Mouse (Mus musculus): Measurements from ENCODE around the gene Tpte. TPM values are rescaled to one million over a fixed set of nuclear protein-coding genes. Genes with fewer than 3 reads are reported as not detected.

The Tpte gene
- polyA plus RNA-seq, 1 experiment from 2014 or later: not detected

- no peak overlapping the region for H3K4me3 ChIP-seq
- no peaks in the 10 kb centered on the region for H3K4me1 ChIP-seq
- no peak for ATAC-seq (ENCODE audit: borderline replicate concordance, extremely low read depth, low FRiP score, low TSS enrichment)
- no peaks in the 10 kb centered on the region for H3K9me3 ChIP-seq
- H3K27ac ChIP-seq: no peak overlapping the region
- H3K9ac ChIP-seq: no peak overlapping the region
- 90% methylated on average over 11 of the region's 11 CpGs for WGBS
- no peaks in the 10 kb centered on the region for H3K27me3 ChIP-seq
- peaks cover 24% of the 10 kb centered on the region for H3K36me3 ChIP-seq
- H3K4me2 ChIP-seq: no peak overlapping the region
Measured at GRCm38 (mm10) chr8:22380934-22381333, 97.7 kb downstream of the Tpte start.

GRCm38 (mm10) chr8:22382824-22383595 lies 99.8 kb downstream of the Tpte start:
- no peak overlapping the region for H3K9ac ChIP-seq
- 81% methylated on average over 19 of the region's 19 CpGs for WGBS
- H3K4me1 ChIP-seq: no peaks in the 10 kb centered on the region
- no peaks in the 10 kb centered on the region for H3K27me3 ChIP-seq
- H3K4me2 ChIP-seq: no peak overlapping the region
- H3K9me3 ChIP-seq: no peaks in the 10 kb centered on the region
- no peak overlapping the region for H3K27ac ChIP-seq
- no peak for ATAC-seq (ENCODE audit: borderline replicate concordance, extremely low read depth, low FRiP score, low TSS enrichment)
- H3K36me3 ChIP-seq: peaks cover 37% of the 10 kb centered on the region
- no peak overlapping the region for H3K4me3 ChIP-seq

GRCm38 (mm10) chr8:22385158-22385557 lies 101.9 kb downstream of the Tpte start:
- no peaks in the 10 kb centered on the region for H3K27me3 ChIP-seq
- no peaks in the 10 kb centered on the region for H3K9me3 ChIP-seq
- no peak overlapping the region for H3K4me3 ChIP-seq
- no peaks in the 10 kb centered on the region for H3K4me1 ChIP-seq
- no peak overlapping the region for H3K9ac ChIP-seq
- ATAC-seq (ENCODE audit: borderline replicate concordance, extremely low read depth, low FRiP score, low TSS enrichment): no peak
- H3K36me3 ChIP-seq: peaks cover 54% of the 10 kb centered on the region
- no peak overlapping the region for H3K27ac ChIP-seq
- H3K4me2 ChIP-seq: no peak overlapping the region
- 84% methylated on average over 6 of the region's 6 CpGs for WGBS

- no peaks in the 10 kb centered on the region for H3K9me3 ChIP-seq
- no peak overlapping the region for H3K4me2 ChIP-seq
- H3K27me3 ChIP-seq: no peaks in the 10 kb centered on the region
- no peak overlapping the region for H3K9ac ChIP-seq
- no peak overlapping the region for H3K4me3 ChIP-seq
- H3K4me1 ChIP-seq: no peaks in the 10 kb centered on the region
- H3K27ac ChIP-seq: no peak overlapping the region
- ATAC-seq (ENCODE audit: borderline replicate concordance, extremely low read depth, low FRiP score, low TSS enrichment): no peak
- 76% methylated on average over 10 of the region's 10 CpGs for WGBS
- H3K36me3 ChIP-seq: peaks cover 30% of the 10 kb centered on the region
Measured at GRCm38 (mm10) chr8:22389874-22390273, 106.6 kb downstream of the Tpte start.

- no peak overlapping the region for H3K27ac ChIP-seq
- no peak for ATAC-seq (ENCODE audit: borderline replicate concordance, extremely low read depth, low FRiP score, low TSS enrichment)
Measured at GRCm38 (mm10) chr8:22390766-22391463, 107.7 kb downstream of the Tpte start.

GRCm38 (mm10) chr8:22394471-22394870 lies 111.2 kb downstream of the Tpte start:
- peaks cover 14% of the 10 kb centered on the region for H3K4me1 ChIP-seq
- WGBS: 63% methylated on average over 4 of the region's 4 CpGs

More at GRCm38 (mm10) chr8:22390766-22391463, 107.7 kb downstream of the Tpte start:
- 85% methylated on average over 8 of the region's 8 CpGs for WGBS
- Histone ChIP-seq H3K4me2 (no peak overlapping the region), H3K4me3 (no peak overlapping the region), H3K4me1 (no peaks in the 10 kb centered on the region), H3K9ac (no peak overlapping the region), H3K36me3 (peaks cover 30% of the 10 kb centered on the region), H3K9me3 (no peaks in the 10 kb centered on the region), H3K27me3 (no peaks in the 10 kb centered on the region)

GRCm38 (mm10) chr8:22395256-22395655 lies 112.0 kb downstream of the Tpte start:
- WGBS: 91% methylated on average over 8 of the region's 8 CpGs
- H3K27me3 ChIP-seq: no peaks in the 10 kb centered on the region
- H3K9ac ChIP-seq: no peak overlapping the region
- H3K36me3 ChIP-seq: no peaks in the 10 kb centered on the region
- H3K4me1 ChIP-seq: peaks cover 14% of the 10 kb centered on the region
- no peak for ATAC-seq (ENCODE audit: borderline replicate concordance, extremely low read depth, low FRiP score, low TSS enrichment)
- no peak overlapping the region for H3K4me3 ChIP-seq
- no peaks in the 10 kb centered on the region for H3K9me3 ChIP-seq
- no peak overlapping the region for H3K27ac ChIP-seq
- no peak overlapping the region for H3K4me2 ChIP-seq

More at GRCm38 (mm10) chr8:22394471-22394870, 111.2 kb downstream of the Tpte start:
- Histone ChIP-seq H3K27ac (no peak overlapping the region), H3K9me3 (no peaks in the 10 kb centered on the region), H3K27me3 (no peaks in the 10 kb centered on the region), H3K4me3 (no peak overlapping the region), H3K36me3 (peaks cover 3% of the 10 kb centered on the region), H3K4me2 (no peak overlapping the region), H3K9ac (no peak overlapping the region)
- no peak for ATAC-seq (ENCODE audit: borderline replicate concordance, extremely low read depth, low FRiP score, low TSS enrichment)

GRCm38 (mm10) chr8:22397811-22398141 lies 114.5 kb downstream of the Tpte start:
- Histone ChIP-seq H3K9me3 (no peaks in the 10 kb centered on the region), H3K36me3 (no peaks in the 10 kb centered on the region), H3K4me3 (peak overlapping the region; percentile 91), H3K27me3 (no peaks in the 10 kb centered on the region), H3K27ac (peak overlapping the region; percentile 80), H3K4me2 (peak overlapping the region; percentile 81), H3K4me1 (peaks cover 14% of the 10 kb centered on the region), H3K9ac (peak overlapping the region; percentile 75)
- no peak for ATAC-seq (ENCODE audit: borderline replicate concordance, extremely low read depth, low FRiP score, low TSS enrichment)
- WGBS: 1% methylated on average over 13 of the region's 13 CpGs

- Histone ChIP-seq H3K4me2 (peak within 1 kb of the TSS; percentile 81), H3K27me3 (no peaks in the 10 kb centered on the region), H3K4me1 (peaks cover 14% of the 10 kb centered on the region), H3K9me3 (no peaks in the 10 kb centered on the region), H3K27ac (peak within 1 kb of the TSS; percentile 80), H3K9ac (peak within 1 kb of the TSS; percentile 75), H3K36me3 (no peaks in the 10 kb centered on the region), H3K4me3 (peak within 1 kb of the TSS; percentile 91)
- ATAC-seq (ENCODE audit: borderline replicate concordance, extremely low read depth, low FRiP score, low TSS enrichment): peak; percentile 95
- WGBS: under 1% methylated on average over 67 of the region's 77 CpGs
Measured at GRCm38 (mm10) chr8:22398142-22398951, 115.1 kb downstream of the Tpte start, which contains the start of gene Slc25a15. Gene Slc25a15 (minus strand): TSS chr8:22398597.

- peak overlapping the region; percentile 79 for H3K27ac ChIP-seq
- peak overlapping the region; percentile 91 for H3K4me3 ChIP-seq
- H3K27me3 ChIP-seq: no peaks in the 10 kb centered on the region
- peak overlapping the region; percentile 75 for H3K9ac ChIP-seq
- no peak for ATAC-seq (ENCODE audit: borderline replicate concordance, extremely low read depth, low FRiP score, low TSS enrichment)
- H3K4me2 ChIP-seq: peak overlapping the region; percentile 81
- H3K36me3 ChIP-seq: no peaks in the 10 kb centered on the region
- H3K4me1 ChIP-seq: peaks cover 14% of the 10 kb centered on the region
- WGBS: 79% methylated on average over 8 of the region's 8 CpGs
- no peaks in the 10 kb centered on the region for H3K9me3 ChIP-seq
Measured at GRCm38 (mm10) chr8:22399285-22399880, 116.1 kb downstream of the Tpte start.

- H3K27me3 ChIP-seq: no peaks in the 10 kb centered on the region
- H3K9me3 ChIP-seq: no peaks in the 10 kb centered on the region
- no peak for ATAC-seq (ENCODE audit: borderline replicate concordance, extremely low read depth, low FRiP score, low TSS enrichment)
- H3K36me3 ChIP-seq: no peaks in the 10 kb centered on the region
- 83% methylated on average over 4 of the region's 4 CpGs for WGBS
- no peak overlapping the region for H3K4me3 ChIP-seq
- H3K4me1 ChIP-seq: peaks cover 14% of the 10 kb centered on the region
- H3K9ac ChIP-seq: no peak overlapping the region
- no peak overlapping the region for H3K27ac ChIP-seq
- H3K4me2 ChIP-seq: no peak overlapping the region
Measured at GRCm38 (mm10) chr8:22400593-22400992, 117.4 kb downstream of the Tpte start.
